ENCODE assay signal across 8 mouse cellular contexts in genomic region chr2:166683885-166684544, GRCm38 (mm10). TPM values are rescaled to one million over a fixed set of nuclear protein-coding genes. Genes with fewer than 3 reads are reported as not detected.
DNase-seq lines count a peak whose midpoint lies in the region; ATAC-seq and TF ChIP-seq lines count a peak whose summit lies in the region.

No protein-coding gene starts in this region.

- no peaks in the 10 kb centered on the region for H3K36me3 ChIP-seq in lung, postnatal 0 days (ENCODE audit: insufficient read depth, low read length)
- H3K36me3 ChIP-seq in embryonic facial prominence, embryonic 11.5 days (replicated peaks; ENCODE audit: control insufficient read depth, insufficient read depth, low read depth, low read length) = no peaks in the 10 kb centered on the region
- H3K36me3 ChIP-seq in limb, embryonic 12.5 days = no peaks in the 10 kb centered on the region
- H3K36me3 ChIP-seq in midbrain, embryonic 15.5 days (replicated peaks) = no peaks in the 10 kb centered on the region

- TF ChIP-seq EP300 in lung, postnatal 0 days (IDR thresholded peaks at IDR 0.05) = no peak

- H3K9me3 ChIP-seq in lung, postnatal 0 days (ENCODE audit: low read length) = no peaks in the 10 kb centered on the region
- no peaks in the 10 kb centered on the region for H3K9me3 ChIP-seq in embryonic facial prominence, embryonic 11.5 days (replicated peaks; ENCODE audit: control insufficient read depth, low read length)
- no peaks in the 10 kb centered on the region for H3K9me3 ChIP-seq in limb, embryonic 12.5 days
- no peaks in the 10 kb centered on the region for H3K9me3 ChIP-seq in midbrain, embryonic 15.5 days

- WGBS in lung, postnatal 0 days = 15% methylated on average over 13 of the region's 13 CpGs
- 12% methylated on average over 13 of the region's 13 CpGs for WGBS in embryonic facial prominence, embryonic 11.5 days
- 15% methylated on average over 13 of the region's 13 CpGs for WGBS in limb, embryonic 12.5 days
- 16% methylated on average over 13 of the region's 13 CpGs for WGBS in midbrain, embryonic 15.5 days

- H3K27ac ChIP-seq in lung, postnatal 0 days (ENCODE audit: low read length) = no peak overlapping the region
- no peak overlapping the region for H3K27ac ChIP-seq in embryonic facial prominence, embryonic 11.5 days (replicated peaks; ENCODE audit: low read depth, low read length)
- H3K27ac ChIP-seq in limb, embryonic 12.5 days = 0 out of 2 replicates have a peak overlapping the region, but pooled peaks have one; percentile 54
- H3K27ac ChIP-seq in midbrain, embryonic 15.5 days = peak overlapping the region; percentile 64; the same call in 1 of the 2 replicates

- no peaks in the 10 kb centered on the region for H3K27me3 ChIP-seq in lung, postnatal 0 days (replicated peaks; ENCODE audit: insufficient read depth, low read length)
- H3K27me3 ChIP-seq in embryonic facial prominence, embryonic 11.5 days (ENCODE audit: control insufficient read depth, insufficient read depth, low read length) = no peaks in the 10 kb centered on the region
- H3K27me3 ChIP-seq in limb, embryonic 12.5 days = no peaks in the 10 kb centered on the region
- H3K27me3 ChIP-seq in midbrain, embryonic 15.5 days (replicated peaks) = no peaks in the 10 kb centered on the region

- peak; percentile 66 to 73 for DNase-seq in lung, adult 18-20 months
- no peak for DNase-seq in lung, postnatal 0 days (ENCODE audit: low spot score)
- DNase-seq in embryonic facial prominence, embryonic 11.5 days (ENCODE audit: low spot score) = peak; percentile 61
- no peak for DNase-seq in cerebellum, adult 9-11 months
- DNase-seq in layer of hippocampus, adult 8-10 months (ENCODE audit: low spot score in 2 of 2) = no peak

- H3K9ac ChIP-seq in lung, postnatal 0 days (replicated peaks; ENCODE audit: low read depth) = no peak overlapping the region
- no peak overlapping the region for H3K9ac ChIP-seq in embryonic facial prominence, embryonic 11.5 days (replicated peaks; ENCODE audit: low read length)
- no peak overlapping the region; the same call in 1 of the 2 replicates for H3K9ac ChIP-seq in limb, embryonic 12.5 days (replicated peaks)
- H3K9ac ChIP-seq in midbrain, embryonic 15.5 days = no peak overlapping the region

- no peak overlapping the region for H3K4me2 ChIP-seq in lung, postnatal 0 days (replicated peaks; ENCODE audit: low read depth, low read length)
- H3K4me2 ChIP-seq in embryonic facial prominence, embryonic 11.5 days (ENCODE audit: low read depth, low read length) = no peak overlapping the region
- 0 out of 2 replicates have a peak overlapping the region, but pooled peaks have one; percentile 5 for H3K4me2 ChIP-seq in limb, embryonic 12.5 days
- H3K4me2 ChIP-seq in midbrain, embryonic 15.5 days = no peak overlapping the region

- no peaks in the 10 kb centered on the region for H3K4me1 ChIP-seq in lung, postnatal 0 days (ENCODE audit: insufficient read depth, low read depth, low read length)
- H3K4me1 ChIP-seq in embryonic facial prominence, embryonic 11.5 days (ENCODE audit: control insufficient read depth, insufficient read depth, low read length) = peaks cover 7% of the 10 kb centered on the region
- peaks cover 44% of the 10 kb centered on the region for H3K4me1 ChIP-seq in limb, embryonic 12.5 days (replicated peaks)
- peaks cover 18% of the 10 kb centered on the region; the same call in 1 of the 2 replicates for H3K4me1 ChIP-seq in midbrain, embryonic 15.5 days

- no peak overlapping the region for H3K4me3 ChIP-seq in lung, postnatal 0 days (ENCODE audit: low read depth, low read length)
- no peak overlapping the region for H3K4me3 ChIP-seq in embryonic facial prominence, embryonic 11.5 days (ENCODE audit: low read depth, low read length)
- no peak overlapping the region for H3K4me3 ChIP-seq in limb, embryonic 12.5 days (replicated peaks)
- no peak overlapping the region for H3K4me3 ChIP-seq in midbrain, embryonic 15.5 days

- no peak for ATAC-seq in lung, postnatal 0 days
- ATAC-seq in embryonic facial prominence, embryonic 11.5 days (replicated peaks; ENCODE audit: insufficient number of reproducible peaks, low FRiP score, low TSS enrichment, low read depth) = no peak
- no peak for ATAC-seq in limb, embryonic 12.5 days (ENCODE audit: insufficient number of reproducible peaks, insufficient read depth, low FRiP score, low TSS enrichment, low read depth)
- ATAC-seq in midbrain, embryonic 15.5 days (replicated peaks) = no peak
- ATAC-seq in activated CD4-positive, CD25-positive, alpha-beta regulatory T cell, adult 4 months = no peak

- TF ChIP-seq CTCF in lung, postnatal 0 days (IDR thresholded peaks at IDR 0.05) = no peak

RNA-seq across cellular contexts. Expression of gene Prex1, which starts 29.6 kb away (rescaled TPM):
- 6.9 and 7.5 TPM in 2 replicates for polyA plus RNA-seq in lung, postnatal 0 days (2015; fragmentation: Nextera tagmentation; extraction: Ambion mirVana)
- 15.5 and 21.7 TPM in 2 replicates for polyA plus RNA-seq in embryonic facial prominence, embryonic 11.5 days (2014; fragmentation: Nextera tagmentation; extraction: Ambion mirVana)
- polyA plus RNA-seq in limb, embryonic 12.5 days (2016; fragmentation: Nextera tagmentation; extraction: Ambion mirVana) = 26.5 and 29.5 TPM in 2 replicates
- 20.6 and 22.0 TPM in 2 replicates for polyA plus RNA-seq in midbrain, embryonic 15.5 days (2015; fragmentation: Nextera tagmentation; extraction: Ambion mirVana)
- total RNA-seq in layer of hippocampus, adult 8-10 months (2022) = 10 to 100 TPM; 67.2 to 81.3 (median 74.2) TPM
- 10 to 100 TPM; 34.5 to 45.2 TPM for polyA plus RNA-seq in activated CD4-positive, CD25-positive, alpha-beta regulatory T cell, adult 4 months (2017; shearing (Covaris generic))

Comparison
In these comparisons a context has a peak if more than half of its experiments do, and no peak if none do; other contexts are left out.
1. DNase-seq: peak in lung, adult 18-20 months (2 of 2) and embryonic facial prominence, embryonic 11.5 days (single experiment); none in lung, postnatal 0 days (single experiment), cerebellum, adult 9-11 months (single experiment) and layer of hippocampus, adult 8-10 months (0 of 2).
2. H3K27ac ChIP-seq: peak in limb, embryonic 12.5 days (single experiment) and midbrain, embryonic 15.5 days (single experiment); none in lung, postnatal 0 days (single experiment) and embryonic facial prominence, embryonic 11.5 days (single experiment).